Mouse (Mus musculus) spleen, adult 2 months (tissue): ENCODE measurements around the gene C1rb.
"Not testable (repeated sequence)": the region's sequence is repeated elsewhere in the genome, so short reads cannot be mapped to it uniquely, and the experiment has no call there.

Experiments
- CTCF ChIP-seq: fragments of 200-500 bp; IDR thresholded peaks from 2 replicates; pipeline ENCODE4 v1.5.1; 2011; ENCODE audit warnings: mild to moderate bottlenecking, inconsistent platforms; ENCODE audit not compliant: insufficient read depth, insufficient read length, insufficient replicate concordance; ENCODE audit errors: extremely low read depth
- POLR2A ChIP-seq: fragments of 200-500 bp; IDR thresholded peaks from 2 replicates; pipeline ENCODE4 v1.6.1; 2011; ENCODE audit warnings: low read depth, low read length, inconsistent platforms

- TF ChIP-seq POLR2A, CTCF: not testable (repeated sequence)
These were observed 5.1 kb downstream of the C1rb start for GRCm38 (mm10) chr6:124575155-124575678.
